Mouse (Mus musculus) telencephalon, adult 2 months (tissue): ENCODE measurements around the gene Pml.

Source experiments
- DNase-seq: peaks from one replicate; pipeline ENCODE4 v3.0.0-alpha.2; 2011; ENCODE audit warnings: low read depth, low spot score

Pml gene

GRCm38 (mm10) chr9:58249592-58250192 is at the start of gene Pml:
Gene Pml, minus strand, starts transcription at chr9:58249786.
- DNase-seq = no peak

- no peak for DNase-seq
These were observed 48.4 kb upstream of the Pml start for GRCm38 (mm10) chr9:58297961-58298477.

- DNase-seq = no peak
These were observed 47.5 kb upstream of the Pml start for GRCm38 (mm10) chr9:58297065-58297464.

GRCm38 (mm10) chr9:58295766-58296361 is 46.3 kb upstream of the Pml start:
- no peak for DNase-seq

- DNase-seq = no peak
These were observed 45.8 kb upstream of the Pml start for GRCm38 (mm10) chr9:58295345-58295744.

GRCm38 (mm10) chr9:58294527-58294926 is 44.9 kb upstream of the Pml start:
- no peak for DNase-seq

- DNase-seq = no peak
These were observed 40.3 kb upstream of the Pml start for GRCm38 (mm10) chr9:58289901-58290300.

- DNase-seq = no peak
These were observed 39.5 kb upstream of the Pml start for GRCm38 (mm10) chr9:58289090-58289489.

- no peak for DNase-seq
These were observed 33.8 kb upstream of the Pml start for GRCm38 (mm10) chr9:58283431-58283830.

- no peak for DNase-seq
These were observed 32.0 kb upstream of the Pml start for GRCm38 (mm10) chr9:58281597-58281996.

GRCm38 (mm10) chr9:58280259-58281109 is 30.9 kb upstream of the Pml start:
- DNase-seq = peak; percentile 84

- DNase-seq = no peak
These were observed 30.2 kb upstream of the Pml start for GRCm38 (mm10) chr9:58279780-58280179.

GRCm38 (mm10) chr9:58278821-58279723 is 29.5 kb upstream of the Pml start:
- DNase-seq = no peak

GRCm38 (mm10) chr9:58278313-58278712 is 28.7 kb upstream of the Pml start:
- DNase-seq = no peak

- DNase-seq = no peak
These were observed 26.8 kb upstream of the Pml start for GRCm38 (mm10) chr9:58276346-58276745.

GRCm38 (mm10) chr9:58275797-58276196 is 26.2 kb upstream of the Pml start:
- no peak for DNase-seq

- DNase-seq = peak; percentile 58
These were observed 25.7 kb upstream of the Pml start for GRCm38 (mm10) chr9:58275115-58275774.

- DNase-seq = no peak
These were observed 25.0 kb upstream of the Pml start for GRCm38 (mm10) chr9:58274626-58275025.

GRCm38 (mm10) chr9:58274101-58274604 is 24.6 kb upstream of the Pml start:
- no peak for DNase-seq

GRCm38 (mm10) chr9:58272855-58273254 is 23.3 kb upstream of the Pml start:
- no peak for DNase-seq

GRCm38 (mm10) chr9:58272068-58272541 is 22.5 kb upstream of the Pml start:
- DNase-seq = no peak
